Mouse (Mus musculus): ENCODE data around the gene Cyb5d1. TPM values are rescaled to one million over a fixed set of nuclear protein-coding genes. Genes with fewer than 3 reads are reported as not detected.
A peak's percentile ranks its signal among the peaks of the same experiment; 100 is the strongest.

Gene Cyb5d1
- total and polyA plus RNA-seq, 2 experiments from 2014 or later = 18.8 to 22.6 TPM

DNA sequence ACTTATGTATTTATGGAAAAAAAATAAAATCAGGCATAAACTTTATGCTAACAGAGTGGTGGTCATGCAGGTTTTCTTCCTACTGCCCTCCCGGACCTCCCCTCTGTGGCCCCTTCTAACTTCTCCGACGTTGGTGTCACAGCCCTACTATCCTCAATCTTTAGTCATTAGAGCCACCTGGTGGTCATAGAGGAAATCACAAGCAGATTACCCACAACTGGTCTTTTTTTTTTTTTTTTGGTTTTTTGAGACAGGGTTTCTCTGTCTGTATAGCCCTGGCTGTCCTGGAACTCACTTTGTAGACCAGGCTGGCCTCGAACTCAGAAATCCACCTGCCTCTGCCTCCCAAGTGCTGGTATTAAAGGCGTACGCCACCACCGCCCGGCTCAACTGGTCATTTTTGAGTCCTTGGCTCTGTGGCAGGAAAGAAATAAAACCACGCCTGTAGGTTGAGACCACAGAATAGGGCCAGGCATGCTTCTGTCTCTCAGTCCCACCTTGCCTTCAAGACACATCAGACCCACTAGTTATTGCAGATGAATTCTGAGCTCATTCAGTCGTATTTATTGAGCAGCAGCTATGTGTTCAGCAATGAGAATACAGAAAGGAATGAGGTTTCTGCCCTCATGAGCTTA lies 4.9 kb downstream of the Cyb5d1 start:
- no peak overlapping the region for H3K27ac ChIP-seq (ENCODE audit: low read depth, low read length)
- no peak for ATAC-seq (ENCODE audit: low FRiP score)
- H3K36me3 ChIP-seq (ENCODE audit: insufficient read depth, low read length) = no peaks in the 10 kb centered on the region
- H3K4me2 ChIP-seq (ENCODE audit: low read depth, low read length, poor library complexity, severe bottlenecking) = no peak overlapping the region
- H3K9me3 ChIP-seq (ENCODE audit: low read length) = no peaks in the 10 kb centered on the region
- 47% methylated on average over 10 of the region's 10 CpGs for WGBS
- no peak overlapping the region for H3K9ac ChIP-seq (replicated peaks; ENCODE audit: low read length, poor library complexity, severe bottlenecking)
- TF ChIP-seq CTCF (IDR thresholded peaks at IDR 0.05) = peak; percentile 83
- no peaks in the 10 kb centered on the region for H3K27me3 ChIP-seq (ENCODE audit: insufficient read depth, low read length)
- no peak overlapping the region for H3K4me3 ChIP-seq (ENCODE audit: low read depth, low read length)
- no peaks in the 10 kb centered on the region for H3K4me1 ChIP-seq (ENCODE audit: insufficient read depth, low read length)
- peak; percentile 89 for DNase-seq (ENCODE audit: low spot score)

- Histone ChIP-seq H3K36me3 (ENCODE audit: insufficient read depth, low read length) (no peaks in the 10 kb centered on the region), H3K4me2 (ENCODE audit: low read depth, low read length, poor library complexity, severe bottlenecking) (no peak overlapping the region), H3K9ac (replicated peaks; ENCODE audit: low read length, poor library complexity, severe bottlenecking) (no peak overlapping the region), H3K27ac (ENCODE audit: low read depth, low read length) (no peak overlapping the region), H3K9me3 (ENCODE audit: low read length) (no peaks in the 10 kb centered on the region), H3K27me3 (ENCODE audit: insufficient read depth, low read length) (no peaks in the 10 kb centered on the region), H3K4me1 (ENCODE audit: insufficient read depth, low read length) (no peaks in the 10 kb centered on the region), H3K4me3 (ENCODE audit: low read depth, low read length) (no peak overlapping the region)
- TF ChIP-seq CTCF (IDR thresholded peaks at IDR 0.05) = no peak
- ATAC-seq (ENCODE audit: low FRiP score) = no peak
- no peak for DNase-seq (ENCODE audit: low spot score)
- 59% methylated on average over 14 of the region's 14 CpGs for WGBS
Observed at GRCm38 (mm10) chr11:69389531-69390399, 5.7 kb downstream of the Cyb5d1 start.

DNA sequence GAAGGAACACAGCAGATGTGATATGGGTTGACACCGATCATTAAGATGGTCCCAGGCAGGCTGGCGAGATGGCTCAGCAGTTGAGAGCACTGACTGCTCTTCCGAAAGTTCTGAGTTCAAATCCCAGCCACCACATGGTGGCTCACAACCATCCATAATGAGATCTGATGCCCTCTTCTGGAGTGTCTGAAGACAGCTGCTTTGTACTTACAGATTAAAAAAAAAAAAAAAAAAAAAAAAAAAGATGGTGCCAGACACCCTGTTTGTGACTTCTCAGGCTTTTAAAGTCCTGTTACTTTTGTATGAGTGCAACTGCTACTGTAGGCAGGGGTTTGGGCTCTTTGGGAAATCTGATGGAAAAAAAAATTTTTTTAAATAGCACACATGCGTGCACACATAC lies 6.8 kb downstream of the Cyb5d1 start:
- Histone ChIP-seq H3K4me3 (ENCODE audit: low read depth, low read length) (no peak overlapping the region), H3K27me3 (ENCODE audit: insufficient read depth, low read length) (no peaks in the 10 kb centered on the region), H3K27ac (ENCODE audit: low read depth, low read length) (no peak overlapping the region), H3K36me3 (ENCODE audit: insufficient read depth, low read length) (no peaks in the 10 kb centered on the region), H3K9me3 (ENCODE audit: low read length) (no peaks in the 10 kb centered on the region), H3K4me2 (ENCODE audit: low read depth, low read length, poor library complexity, severe bottlenecking) (no peak overlapping the region), H3K4me1 (ENCODE audit: insufficient read depth, low read length) (no peaks in the 10 kb centered on the region), H3K9ac (replicated peaks; ENCODE audit: low read length, poor library complexity, severe bottlenecking) (no peak overlapping the region)
- TF ChIP-seq CTCF (IDR thresholded peaks at IDR 0.05) = no peak
- WGBS = 96% methylated on average over 4 of the region's 4 CpGs
- DNase-seq (ENCODE audit: low spot score) (no peak), ATAC-seq (ENCODE audit: low FRiP score) (no peak)

- Histone ChIP-seq H3K36me3 (ENCODE audit: insufficient read depth, low read length) (no peaks in the 10 kb centered on the region), H3K9ac (replicated peaks; ENCODE audit: low read length, poor library complexity, severe bottlenecking) (no peak overlapping the region), H3K27ac (ENCODE audit: low read depth, low read length) (no peak overlapping the region), H3K27me3 (ENCODE audit: insufficient read depth, low read length) (no peaks in the 10 kb centered on the region), H3K9me3 (ENCODE audit: low read length) (no peaks in the 10 kb centered on the region), H3K4me1 (ENCODE audit: insufficient read depth, low read length) (no peaks in the 10 kb centered on the region), H3K4me3 (ENCODE audit: low read depth, low read length) (no peak overlapping the region), H3K4me2 (ENCODE audit: low read depth, low read length, poor library complexity, severe bottlenecking) (no peak overlapping the region)
- TF ChIP-seq CTCF (IDR thresholded peaks at IDR 0.05) = peak; percentile 51
- DNase-seq (ENCODE audit: low spot score) (no peak), ATAC-seq (ENCODE audit: low FRiP score) (no peak)
- WGBS = 85% methylated on average over 7 of the region's 7 CpGs
Observed at GRCm38 (mm10) chr11:69386758-69387157, 8.7 kb downstream of the Cyb5d1 start.

- H3K4me3 ChIP-seq (ENCODE audit: low read depth, low read length) = no peak overlapping the region
- ATAC-seq (ENCODE audit: low FRiP score) (no peak), DNase-seq (ENCODE audit: low spot score) (no peak)
- no peak overlapping the region for H3K4me2 ChIP-seq (ENCODE audit: low read depth, low read length, poor library complexity, severe bottlenecking)
- no peak for TF ChIP-seq CTCF (IDR thresholded peaks at IDR 0.05)
- no peaks in the 10 kb centered on the region for H3K4me1 ChIP-seq (ENCODE audit: insufficient read depth, low read length)
- H3K9me3 ChIP-seq (ENCODE audit: low read length) = no peaks in the 10 kb centered on the region
- H3K27me3 ChIP-seq (ENCODE audit: insufficient read depth, low read length) = no peaks in the 10 kb centered on the region
- no peak overlapping the region for H3K27ac ChIP-seq (ENCODE audit: low read depth, low read length)
- 86% methylated on average over 6 of the region's 6 CpGs for WGBS
- H3K9ac ChIP-seq (replicated peaks; ENCODE audit: low read length, poor library complexity, severe bottlenecking) = no peak overlapping the region
- no peaks in the 10 kb centered on the region for H3K36me3 ChIP-seq (ENCODE audit: insufficient read depth, low read length)
Observed at GRCm38 (mm10) chr11:69384979-69385378, 10.5 kb downstream of the Cyb5d1 start.

DNA sequence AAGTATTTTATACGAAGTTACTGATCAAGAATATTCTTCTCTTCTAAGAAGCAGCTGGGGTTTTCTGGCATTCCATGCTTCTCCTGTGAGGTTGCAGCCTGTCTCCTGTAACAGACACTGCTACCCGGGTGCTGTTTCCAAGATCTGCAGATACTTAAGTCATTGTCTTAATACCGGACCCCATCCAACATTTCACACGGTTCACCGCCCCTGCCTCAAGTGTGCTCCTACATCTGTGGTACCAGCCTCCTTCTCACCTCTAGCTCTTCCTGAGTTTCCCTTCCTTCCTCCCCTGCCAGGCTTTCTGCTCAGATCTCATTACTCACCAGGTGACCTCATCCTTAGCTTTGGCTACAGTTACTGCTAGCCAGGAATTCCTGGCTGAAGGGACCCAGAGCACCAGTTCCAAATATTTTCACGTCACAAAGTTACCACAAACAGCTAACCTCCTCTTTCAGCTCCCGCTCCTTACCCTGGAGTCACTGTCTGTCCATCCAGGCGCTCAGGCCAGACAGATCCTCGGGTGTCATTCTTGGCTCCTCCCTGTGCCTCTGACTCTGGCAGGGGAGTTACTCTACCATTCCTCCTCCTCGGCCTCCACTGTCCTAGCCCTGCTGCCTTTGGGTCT lies 12.8 kb downstream of the Cyb5d1 start:
- no peaks in the 10 kb centered on the region for H3K27me3 ChIP-seq (ENCODE audit: insufficient read depth, low read length)
- 65% methylated on average over 10 of the region's 10 CpGs for WGBS
- TF ChIP-seq CTCF (IDR thresholded peaks at IDR 0.05) = no peak
- H3K27ac ChIP-seq (ENCODE audit: low read depth, low read length) = no peak overlapping the region
- no peaks in the 10 kb centered on the region for H3K36me3 ChIP-seq (ENCODE audit: insufficient read depth, low read length)
- DNase-seq (ENCODE audit: low spot score) (no peak), ATAC-seq (ENCODE audit: low FRiP score) (no peak)
- H3K4me2 ChIP-seq (ENCODE audit: low read depth, low read length, poor library complexity, severe bottlenecking) = no peak overlapping the region
- H3K9me3 ChIP-seq (ENCODE audit: low read length) = no peaks in the 10 kb centered on the region
- H3K4me3 ChIP-seq (ENCODE audit: low read depth, low read length) = no peak overlapping the region
- H3K4me1 ChIP-seq (ENCODE audit: insufficient read depth, low read length) = no peaks in the 10 kb centered on the region
- no peak overlapping the region for H3K9ac ChIP-seq (replicated peaks; ENCODE audit: low read length, poor library complexity, severe bottlenecking)

All from midbrain, postnatal 0 days (tissue).